Mouse (Mus musculus): ENCODE measurements at regions not wholly inside any gene's neighbourhood (a gene's known extent, or its start where the extent isn't known, plus 50 kb on each side); places are given as distances from the start of the nearest gene placed in this dataset.

GRCm38 (mm10) chr8:88883751-88884390 is 160.1 kb downstream of the Sall1 start:
- ATAC-seq (ENCODE audit: low FRiP score, low read depth) = no peak
- WGBS = 89% methylated on average over 15 of the region's 15 CpGs
- H3K27me3 ChIP-seq = peaks cover 4% of the 10 kb centered on the region; the same call in 1 of the 2 replicates

GRCm38 (mm10) chr8:88879857-88880256 is 164.1 kb downstream of the Sall1 start:
- Histone ChIP-seq H3K4me1 (no peaks in the 10 kb centered on the region), H3K27ac (no peak overlapping the region), H3K9me3 (no peaks in the 10 kb centered on the region), H3K4me3 (no peak overlapping the region), H3K4me2 (replicated peaks) (no peak overlapping the region), H3K9ac (no peak overlapping the region), H3K27me3 (peaks cover 19% of the 10 kb centered on the region), H3K36me3 (no peaks in the 10 kb centered on the region)
- 79% methylated on average over 7 of the region's 7 CpGs for WGBS
- ATAC-seq (ENCODE audit: low FRiP score, low read depth) = no peak

More at GRCm38 (mm10) chr8:88883751-88884390, 160.1 kb downstream of the Sall1 start:
- no peak overlapping the region for H3K9ac ChIP-seq
- no peak overlapping the region for H3K4me3 ChIP-seq
- no peak overlapping the region for H3K27ac ChIP-seq
- no peaks in the 10 kb centered on the region for H3K36me3 ChIP-seq
- H3K9me3 ChIP-seq = no peaks in the 10 kb centered on the region
- peaks cover 5% of the 10 kb centered on the region; the same call in 1 of the 2 replicates for H3K4me1 ChIP-seq
- no peak overlapping the region for H3K4me2 ChIP-seq (replicated peaks)

GRCm38 (mm10) chr8:88877921-88878320 is 166.0 kb downstream of the Sall1 start:
- no peak overlapping the region for H3K4me2 ChIP-seq (replicated peaks)
- H3K27ac ChIP-seq = no peak overlapping the region
- no peaks in the 10 kb centered on the region for H3K36me3 ChIP-seq
- ATAC-seq (ENCODE audit: low FRiP score, low read depth) = no peak
- peaks cover 19% of the 10 kb centered on the region for H3K27me3 ChIP-seq
- H3K4me3 ChIP-seq = no peak overlapping the region
- no peak overlapping the region for H3K9ac ChIP-seq
- H3K4me1 ChIP-seq = no peaks in the 10 kb centered on the region
- WGBS = 58% methylated on average over 10 of the region's 10 CpGs
- H3K9me3 ChIP-seq = no peaks in the 10 kb centered on the region

- H3K4me2 ChIP-seq (replicated peaks) = no peak overlapping the region
- H3K36me3 ChIP-seq = no peaks in the 10 kb centered on the region
- ATAC-seq (ENCODE audit: low FRiP score, low read depth) = no peak
- H3K9ac ChIP-seq = no peak overlapping the region
- H3K27me3 ChIP-seq = peaks cover 5% of the 10 kb centered on the region; the same call in 1 of the 2 replicates
- H3K27ac ChIP-seq = no peak overlapping the region
- H3K9me3 ChIP-seq = peaks cover 4% of the 10 kb centered on the region; the same call in 1 of the 2 replicates
- no peak overlapping the region for H3K4me3 ChIP-seq
- 90% methylated on average over 10 of the region's 10 CpGs for WGBS
- no peaks in the 10 kb centered on the region for H3K4me1 ChIP-seq
These were observed 166.1 kb downstream of the Cyld start for GRCm38 (mm10) chr8:88862846-88863455.

- 80% methylated on average over 2 of the region's 2 CpGs for WGBS
- no peak for ATAC-seq (ENCODE audit: low FRiP score, low read depth)
- Histone ChIP-seq H3K27ac (no peak overlapping the region), H3K9ac (no peak overlapping the region), H3K9me3 (0 out of 2 replicates have a peak, but pooled peaks cover 3% of the 10 kb centered on the region), H3K27me3 (peaks cover 20% of the 10 kb centered on the region), H3K4me1 (no peaks in the 10 kb centered on the region), H3K36me3 (no peaks in the 10 kb centered on the region), H3K4me3 (no peak overlapping the region), H3K4me2 (replicated peaks) (no peak overlapping the region)
These were observed 160.4 kb downstream of the Cyld start for GRCm38 (mm10) chr8:88857216-88857615.

GRCm38 (mm10) chr8:88853200-88853599 is 156.4 kb downstream of the Cyld start:
- 87% methylated on average over 8 of the region's 8 CpGs for WGBS
- Histone ChIP-seq H3K36me3 (no peaks in the 10 kb centered on the region), H3K4me1 (no peaks in the 10 kb centered on the region), H3K4me3 (no peak overlapping the region), H3K27ac (no peak overlapping the region), H3K9me3 (0 out of 2 replicates have a peak, but pooled peaks cover 3% of the 10 kb centered on the region), H3K4me2 (replicated peaks) (no peak overlapping the region), H3K27me3 (peaks cover 19% of the 10 kb centered on the region), H3K9ac (no peak overlapping the region)
- ATAC-seq (ENCODE audit: low FRiP score, low read depth) = no peak

- 30% methylated on average over 11 of the region's 11 CpGs for WGBS
- no peak overlapping the region for H3K4me3 ChIP-seq
- H3K4me1 ChIP-seq = peaks cover 9% of the 10 kb centered on the region; the same call in 1 of the 2 replicates
- H3K9ac ChIP-seq = no peak overlapping the region
- no peak overlapping the region for H3K27ac ChIP-seq
- peak overlapping the region; percentile 36; the same call in 1 of the 2 replicates for H3K4me2 ChIP-seq (replicated peaks)
- no peaks in the 10 kb centered on the region for H3K36me3 ChIP-seq
- H3K9me3 ChIP-seq = no peaks in the 10 kb centered on the region
- ATAC-seq (ENCODE audit: low FRiP score, low read depth) = no peak
- H3K27me3 ChIP-seq = peaks cover 10% of the 10 kb centered on the region; the same call in 1 of the 2 replicates
These were observed 149.1 kb downstream of the Cyld start for GRCm38 (mm10) chr8:88845916-88846315.

GRCm38 (mm10) chr8:88844370-88844769 is 147.5 kb downstream of the Cyld start:
- 58% methylated on average over 5 of the region's 5 CpGs for WGBS
- H3K4me1 ChIP-seq = peaks cover 9% of the 10 kb centered on the region; the same call in 1 of the 2 replicates
- no peaks in the 10 kb centered on the region for H3K36me3 ChIP-seq
- H3K9ac ChIP-seq = no peak overlapping the region
- peaks cover 10% of the 10 kb centered on the region; the same call in 1 of the 2 replicates for H3K27me3 ChIP-seq
- no peak overlapping the region for H3K4me3 ChIP-seq
- H3K9me3 ChIP-seq = no peaks in the 10 kb centered on the region
- no peak for ATAC-seq (ENCODE audit: low FRiP score, low read depth)
- no peak overlapping the region for H3K4me2 ChIP-seq (replicated peaks)
- no peak overlapping the region for H3K27ac ChIP-seq

- ATAC-seq (ENCODE audit: low FRiP score, low read depth) = no peak
- H3K27me3 ChIP-seq = peaks cover 10% of the 10 kb centered on the region; the same call in 1 of the 2 replicates
- H3K36me3 ChIP-seq = no peaks in the 10 kb centered on the region
- no peak overlapping the region for H3K27ac ChIP-seq
- peaks cover 9% of the 10 kb centered on the region; the same call in 1 of the 2 replicates for H3K4me1 ChIP-seq
- no peaks in the 10 kb centered on the region for H3K9me3 ChIP-seq
- 86% methylated on average over 7 of the region's 7 CpGs for WGBS
- no peak overlapping the region for H3K9ac ChIP-seq
- H3K4me3 ChIP-seq = no peak overlapping the region
- no peak overlapping the region for H3K4me2 ChIP-seq (replicated peaks)
These were observed 145.6 kb downstream of the Cyld start for GRCm38 (mm10) chr8:88842451-88842850.

- H3K27ac ChIP-seq = no peak overlapping the region
- WGBS = 72% methylated on average over 5 of the region's 5 CpGs
- ATAC-seq (ENCODE audit: low FRiP score, low read depth) = no peak
- H3K36me3 ChIP-seq = no peaks in the 10 kb centered on the region
- H3K9me3 ChIP-seq = no peaks in the 10 kb centered on the region
- H3K4me3 ChIP-seq = no peak overlapping the region
- H3K4me1 ChIP-seq = no peaks in the 10 kb centered on the region
- no peak overlapping the region for H3K9ac ChIP-seq
- H3K27me3 ChIP-seq = peaks cover 12% of the 10 kb centered on the region; the same call in 1 of the 2 replicates
- H3K4me2 ChIP-seq (replicated peaks) = no peak overlapping the region
These were observed 143.3 kb downstream of the Cyld start for GRCm38 (mm10) chr8:88840096-88840495.

GRCm38 (mm10) chr8:88835756-88836291 is 139.0 kb downstream of the Cyld start:
- 63% methylated on average over 12 of the region's 12 CpGs for WGBS
- H3K9me3 ChIP-seq = no peaks in the 10 kb centered on the region
- no peak overlapping the region for H3K4me3 ChIP-seq
- no peak overlapping the region for H3K4me2 ChIP-seq (replicated peaks)
- H3K27me3 ChIP-seq = 0 out of 2 replicates have a peak, but pooled peaks cover 10% of the 10 kb centered on the region
- no peak overlapping the region for H3K27ac ChIP-seq
- H3K4me1 ChIP-seq = no peaks in the 10 kb centered on the region
- no peak for ATAC-seq (ENCODE audit: low FRiP score, low read depth)
- H3K36me3 ChIP-seq = no peaks in the 10 kb centered on the region
- H3K9ac ChIP-seq = no peak overlapping the region

GRCm38 (mm10) chr8:88825816-88826215 is 129.0 kb downstream of the Cyld start:
- WGBS = 57% methylated on average over 5 of the region's 5 CpGs

More at GRCm38 (mm10) chr8:88825816-88826215, 129.0 kb downstream of the Cyld start:
- no peaks in the 10 kb centered on the region for H3K4me1 ChIP-seq
- H3K9me3 ChIP-seq = peaks cover 7% of the 10 kb centered on the region; the same call in 1 of the 2 replicates
- no peaks in the 10 kb centered on the region for H3K36me3 ChIP-seq
- no peak overlapping the region for H3K27ac ChIP-seq
- no peak for ATAC-seq (ENCODE audit: low FRiP score, low read depth)
- H3K4me3 ChIP-seq = no peak overlapping the region
- H3K4me2 ChIP-seq (replicated peaks) = no peak overlapping the region
- H3K27me3 ChIP-seq = no peaks in the 10 kb centered on the region
- no peak overlapping the region for H3K9ac ChIP-seq
